Mouse (Mus musculus) kidney, embryonic 15.5 days (tissue): ENCODE data around the gene Hscb. TPM values are rescaled to one million over a fixed set of nuclear protein-coding genes. Genes with fewer than 3 reads are reported as not detected.

Experiments used
- ATAC-seq: fragments of 200-750 bp; cut with Nextera tagmentation; replicated peaks from 2 replicates; pipeline ENCODE4 v1.8.0; 2017; ENCODE audit warnings: moderate TSS enrichment; ENCODE audit not compliant: low FRiP score
- H3K27ac ChIP-seq: fragments of 300-500 bp; sonication (generic); 2 replicates; pipeline ENCODE4 v1.5.1; 2015; ENCODE audit warnings: mild to moderate bottlenecking, inconsistent platforms
- H3K27me3 ChIP-seq: fragments of 300-500 bp; sonication (generic); 2 replicates; pipeline ENCODE4 v1.6.1; 2015; ENCODE audit warnings: inconsistent platforms
- H3K36me3 ChIP-seq: fragments of 300-500 bp; sonication (generic); 2 replicates; pipeline ENCODE4 v1.6.1; 2015; ENCODE audit warnings: inconsistent platforms
- H3K4me1 ChIP-seq: fragments of 300-500 bp; sonication (generic); 2 replicates; pipeline ENCODE4 v1.6.1; 2015; ENCODE audit warnings: inconsistent platforms
- H3K4me2 ChIP-seq: fragments of 300-500 bp; sonication (generic); 2 replicates; pipeline ENCODE4 v1.6.1; 2015; ENCODE audit warnings: moderate library complexity, mild to moderate bottlenecking, inconsistent platforms
- H3K4me3 ChIP-seq: fragments of 300-500 bp; sonication (generic); replicated peaks from 2 replicates; pipeline ENCODE4 v1.5.1; 2015; ENCODE audit warnings: mild to moderate bottlenecking, inconsistent platforms
- H3K9ac ChIP-seq: fragments of 300-500 bp; sonication (generic); 2 replicates; pipeline ENCODE4 v1.6.1; 2015; ENCODE audit warnings: mild to moderate bottlenecking, inconsistent platforms
- H3K9me3 ChIP-seq: fragments of 300-500 bp; sonication (generic); replicated peaks from 2 replicates; pipeline ENCODE4 v1.6.1; 2016; ENCODE audit warnings: inconsistent platforms
- WGBS: fragments of 180-500 bp; shearing (Covaris S2); methylation state at CpG from one replicate; pipeline ENCODE4 v1.1.7; 2015; ENCODE audit warnings: mixed read lengths; 5-methylcytosine and 5-hydroxymethylcytosine counted together
- polyA plus RNA-seq: library from polyadenylated mRNA; unstranded; fragments of >200 nt; fragmentation: Nextera tagmentation; extraction: Ambion mirVana; gene quantifications from 2 replicates; pipeline ENCODE4 v1.2.1, GENCODE M21; 2015

Gene Hscb
- polyA plus RNA-seq, 1 experiment from 2014 or later = 31.5 TPM

- Histone ChIP-seq H3K9me3 (no peaks in the 10 kb centered on the region), H3K4me3 (no peak overlapping the region), H3K36me3 (peaks cover 87% of the 10 kb centered on the region), H3K4me1 (0 out of 2 replicates have a peak, but pooled peaks cover 7% of the 10 kb centered on the region), H3K27ac (no peak overlapping the region), H3K9ac (no peak overlapping the region), H3K4me2 (no peak overlapping the region), H3K27me3 (no peaks in the 10 kb centered on the region)
- no peak for ATAC-seq
- 88% methylated on average over 3 of the region's 3 CpGs for WGBS
Measured at GRCm38 (mm10) chr5:110801036-110801624, 38.4 kb downstream of the Hscb start.

- WGBS = 62% methylated on average over 4 of the region's 4 CpGs
- no peaks in the 10 kb centered on the region for H3K9me3 ChIP-seq
- H3K9ac ChIP-seq = no peak overlapping the region
- no peaks in the 10 kb centered on the region for H3K27me3 ChIP-seq
- ATAC-seq = no peak
- H3K4me2 ChIP-seq = no peak overlapping the region
- 0 out of 2 replicates have a peak, but pooled peaks cover 7% of the 10 kb centered on the region for H3K4me1 ChIP-seq
- peaks cover 95% of the 10 kb centered on the region for H3K36me3 ChIP-seq
- no peak overlapping the region for H3K27ac ChIP-seq
- no peak overlapping the region for H3K4me3 ChIP-seq
Measured at GRCm38 (mm10) chr5:110797696-110798095, 41.9 kb downstream of the Hscb start.

GRCm38 (mm10) chr5:110794363-110794762 lies 45.2 kb downstream of the Hscb start:
- Histone ChIP-seq H3K27ac (no peak overlapping the region), H3K9ac (no peak overlapping the region), H3K4me1 (no peaks in the 10 kb centered on the region), H3K9me3 (no peaks in the 10 kb centered on the region), H3K27me3 (no peaks in the 10 kb centered on the region), H3K36me3 (peaks cover 99% of the 10 kb centered on the region), H3K4me2 (no peak overlapping the region), H3K4me3 (no peak overlapping the region)
- 93% methylated on average over 7 of the region's 7 CpGs for WGBS
- no peak for ATAC-seq

GRCm38 (mm10) chr5:110788684-110789083 lies 50.9 kb downstream of the Hscb start:
- no peak overlapping the region for H3K9ac ChIP-seq
- peaks cover 90% of the 10 kb centered on the region for H3K36me3 ChIP-seq
- ATAC-seq = peak; percentile 46
- no peaks in the 10 kb centered on the region for H3K9me3 ChIP-seq
- H3K27me3 ChIP-seq = no peaks in the 10 kb centered on the region
- WGBS = 65% methylated on average over 5 of the region's 5 CpGs
- H3K4me2 ChIP-seq = no peak overlapping the region
- H3K27ac ChIP-seq = no peak overlapping the region
- no peak overlapping the region for H3K4me3 ChIP-seq
- no peaks in the 10 kb centered on the region for H3K4me1 ChIP-seq

GRCm38 (mm10) chr5:110786081-110786835 lies 53.3 kb downstream of the Hscb start:
- H3K27ac ChIP-seq = no peak overlapping the region
- peaks cover 66% of the 10 kb centered on the region for H3K36me3 ChIP-seq
- no peaks in the 10 kb centered on the region for H3K27me3 ChIP-seq
- H3K4me3 ChIP-seq = no peak overlapping the region
- no peak overlapping the region for H3K4me2 ChIP-seq
- H3K4me1 ChIP-seq = no peaks in the 10 kb centered on the region
- WGBS = 85% methylated on average over 11 of the region's 11 CpGs
- H3K9me3 ChIP-seq = no peaks in the 10 kb centered on the region
- no peak for ATAC-seq
- no peak overlapping the region for H3K9ac ChIP-seq

GRCm38 (mm10) chr5:110783150-110783549 lies 56.4 kb downstream of the Hscb start:
- no peak overlapping the region for H3K4me3 ChIP-seq
- WGBS = 68% methylated on average over 8 of the region's 8 CpGs
- H3K4me2 ChIP-seq = no peak overlapping the region
- no peak for ATAC-seq
- peaks cover 23% of the 10 kb centered on the region for H3K4me1 ChIP-seq
- peaks cover 42% of the 10 kb centered on the region for H3K36me3 ChIP-seq
- H3K9ac ChIP-seq = no peak overlapping the region
- no peaks in the 10 kb centered on the region for H3K9me3 ChIP-seq
- no peak overlapping the region for H3K27ac ChIP-seq
- H3K27me3 ChIP-seq = no peaks in the 10 kb centered on the region

- Histone ChIP-seq H3K4me3 (no peak overlapping the region), H3K27ac (no peak overlapping the region), H3K4me2 (no peak overlapping the region), H3K36me3 (peaks cover 42% of the 10 kb centered on the region), H3K9me3 (no peaks in the 10 kb centered on the region), H3K9ac (no peak overlapping the region), H3K4me1 (peaks cover 23% of the 10 kb centered on the region), H3K27me3 (no peaks in the 10 kb centered on the region)
- ATAC-seq = no peak
- 82% methylated on average over 7 of the region's 7 CpGs for WGBS
Measured at GRCm38 (mm10) chr5:110781529-110782238, 57.9 kb downstream of the Hscb start.

GRCm38 (mm10) chr5:110780761-110781528 lies 58.6 kb downstream of the Hscb start:
- peak; percentile 64; the same call in 1 of the 2 replicates for ATAC-seq
- 47% methylated on average over 10 of the region's 10 CpGs for WGBS
- peak overlapping the region; percentile 78 for H3K9ac ChIP-seq
- peaks cover 23% of the 10 kb centered on the region for H3K4me1 ChIP-seq
- H3K36me3 ChIP-seq = peaks cover 42% of the 10 kb centered on the region
- no peaks in the 10 kb centered on the region for H3K9me3 ChIP-seq
- H3K27me3 ChIP-seq = no peaks in the 10 kb centered on the region
- peak overlapping the region; percentile 87 for H3K4me2 ChIP-seq
- H3K4me3 ChIP-seq = peak overlapping the region; percentile 91
- peak overlapping the region; percentile 75 for H3K27ac ChIP-seq

GRCm38 (mm10) chr5:110779998-110780760 lies 59.4 kb downstream of the Hscb start, which contains the start of gene Pus1:
TSS of gene Pus1 (minus strand) at chr5:110780659.
- Histone ChIP-seq H3K36me3 (peaks cover 43% of the 10 kb centered on the region), H3K4me3 (peak within 1 kb of the TSS; percentile 91), H3K27ac (peak within 1 kb of the TSS; percentile 75), H3K9me3 (no peaks in the 10 kb centered on the region), H3K9ac (peak within 1 kb of the TSS; percentile 78), H3K27me3 (no peaks in the 10 kb centered on the region), H3K4me2 (peak within 1 kb of the TSS; percentile 87), H3K4me1 (peaks cover 23% of the 10 kb centered on the region)
- ATAC-seq = peak; percentile 91
- under 1% methylated on average over 57 of the region's 57 CpGs for WGBS

GRCm38 (mm10) chr5:110779276-110779997 lies 60.1 kb downstream of the Hscb start:
- Histone ChIP-seq H3K27ac (no peak overlapping the region), H3K27me3 (no peaks in the 10 kb centered on the region), H3K4me2 (peak overlapping the region; percentile 87), H3K9ac (peak overlapping the region; percentile 78), H3K36me3 (peaks cover 46% of the 10 kb centered on the region), H3K4me1 (peaks cover 23% of the 10 kb centered on the region), H3K9me3 (no peaks in the 10 kb centered on the region), H3K4me3 (peak overlapping the region; percentile 91)
- WGBS = 17% methylated on average over 15 of the region's 15 CpGs
- ATAC-seq = no peak
